Mouse (Mus musculus) regulatory T cell (primary cell): Measurements from ENCODE around the gene Cep112.

ENCODE experiments used
- in situ Hi-C: fragments of 300-600 bp; cut with MboI, MseI; formaldehyde crosslinking; loops from one replicate; pipeline ENCODE4 v1.15.1; 2025; ENCODE audit warnings: high pct_unique_total_duplicates

Cep112 gene

GRCm38 (mm10) chr11:108443893-108444563 is 19.0 kb downstream of the Cep112 start:
- in situ Hi-C loops = no loop called here

GRCm38 (mm10) chr11:108447148-108447547 is 22.2 kb downstream of the Cep112 start:
- in situ Hi-C loops = no loop called here

- in situ Hi-C loops = loop anchor here (10.0 to 25.0 kb wide), 2 partner anchors 587 to 735 kb away; no protein-coding TSS in a partner anchor
Observed at GRCm38 (mm10) chr11:108449811-108450210, 24.8 kb downstream of the Cep112 start.

GRCm38 (mm10) chr11:108459599-108459998 is 34.6 kb downstream of the Cep112 start:
- in situ Hi-C loops = loop anchor here (10.0 to 25.0 kb wide), 2 partner anchors 578 to 725 kb away; no protein-coding TSS in a partner anchor

GRCm38 (mm10) chr11:108464138-108464537 is 39.1 kb downstream of the Cep112 start:
- in situ Hi-C loops = loop anchor here (25.0 kb wide), 1 partner anchor 573 kb away; no protein-coding TSS in a partner anchor

GRCm38 (mm10) chr11:108464715-108465301 is 39.8 kb downstream of the Cep112 start:
- in situ Hi-C loops = loop anchor here (25.0 kb wide), 1 partner anchor 572 kb away; no protein-coding TSS in a partner anchor

GRCm38 (mm10) chr11:108475738-108476137 is 50.7 kb downstream of the Cep112 start:
- in situ Hi-C loops = no loop called here

- in situ Hi-C loops = no loop called here
Observed at GRCm38 (mm10) chr11:108476226-108476625, 51.2 kb downstream of the Cep112 start.

- in situ Hi-C loops = no loop called here
Observed at GRCm38 (mm10) chr11:108483976-108484375, 59.0 kb downstream of the Cep112 start.

GRCm38 (mm10) chr11:108488256-108488655 is 63.3 kb downstream of the Cep112 start:
- in situ Hi-C loops = no loop called here

- in situ Hi-C loops = no loop called here
Observed at GRCm38 (mm10) chr11:108489863-108490262, 64.9 kb downstream of the Cep112 start.

GRCm38 (mm10) chr11:108508190-108508589 is 83.2 kb downstream of the Cep112 start:
- in situ Hi-C loops = no loop called here

- in situ Hi-C loops = no loop called here
Observed at GRCm38 (mm10) chr11:108527725-108528363, 102.9 kb downstream of the Cep112 start.

- in situ Hi-C loops = no loop called here
Observed at GRCm38 (mm10) chr11:108532901-108533300, 107.9 kb downstream of the Cep112 start.

GRCm38 (mm10) chr11:108534014-108534413 is 109.0 kb downstream of the Cep112 start:
- in situ Hi-C loops = no loop called here

GRCm38 (mm10) chr11:108552997-108553622 is 128.1 kb downstream of the Cep112 start:
- in situ Hi-C loops = no loop called here

- in situ Hi-C loops = no loop called here
Observed at GRCm38 (mm10) chr11:108553881-108554280, 128.9 kb downstream of the Cep112 start.

- in situ Hi-C loops = no loop called here
Observed at GRCm38 (mm10) chr11:108558544-108558943, 133.6 kb downstream of the Cep112 start.

GRCm38 (mm10) chr11:108559506-108559905 is 134.5 kb downstream of the Cep112 start:
- in situ Hi-C loops = no loop called here

GRCm38 (mm10) chr11:108562076-108562475 is 137.1 kb downstream of the Cep112 start:
- in situ Hi-C loops = no loop called here

GRCm38 (mm10) chr11:108586551-108587184 is 161.7 kb downstream of the Cep112 start:
- in situ Hi-C loops = no loop called here
